Mouse (Mus musculus): Measurements from ENCODE around the gene Gm3336. TPM values are rescaled to one million over a fixed set of nuclear protein-coding genes. Genes with fewer than 3 reads are reported as not detected.

Gm3336 gene
- total RNA-seq, 1 experiment: 1.8 TPM

DNA sequence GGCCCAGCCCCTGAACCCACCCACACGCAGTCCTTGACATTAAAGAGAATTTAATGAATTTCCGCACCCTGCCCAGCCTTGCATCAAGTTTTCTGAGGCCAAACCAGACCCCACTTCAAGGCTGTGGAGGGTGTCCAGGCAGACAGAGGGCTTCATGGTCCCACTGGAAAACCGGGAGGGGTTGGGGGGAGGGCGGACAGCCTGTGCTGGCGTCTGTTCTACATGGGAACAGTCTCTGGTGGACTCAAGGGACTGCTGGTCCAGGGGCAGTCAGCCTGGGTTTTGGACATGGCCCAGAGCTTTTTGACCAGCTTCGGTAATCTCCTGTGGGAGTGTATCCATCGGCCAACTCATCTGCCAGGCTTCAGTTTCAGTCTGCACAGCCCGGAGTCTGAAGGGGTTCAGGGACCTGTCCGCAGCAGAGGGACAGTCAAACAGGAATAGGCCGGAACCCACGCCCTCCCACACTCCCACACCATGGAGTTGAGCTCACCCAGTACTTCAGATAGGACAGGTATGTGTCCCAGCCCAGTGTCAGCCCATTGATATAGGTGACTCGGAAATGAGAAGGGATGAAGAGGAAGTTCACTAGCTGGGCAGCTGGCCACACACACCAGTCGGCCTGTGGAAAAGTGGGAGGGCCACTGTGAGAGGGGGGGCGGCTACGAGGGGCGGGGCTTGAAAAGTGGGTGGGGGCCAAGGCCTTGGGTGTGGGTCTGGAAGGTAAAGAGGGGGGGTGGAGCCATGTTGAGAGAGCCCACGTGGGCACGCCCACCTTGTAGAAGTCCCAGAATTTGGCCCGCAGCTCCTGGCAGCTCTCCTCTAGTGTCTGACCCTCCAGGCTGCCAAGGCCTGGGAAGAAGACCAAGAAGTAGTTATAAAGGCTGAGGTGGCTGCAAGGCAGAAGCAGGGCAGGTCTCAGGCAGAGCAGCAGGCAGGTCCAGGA, 40.5 kb downstream of the Gm3336 start:
- H3K9me3 ChIP-seq (ENCODE audit: control insufficient read depth, insufficient read depth, low read depth, low read length): no peaks in the 10 kb centered on the region
- no peak overlapping the region for H3K9ac ChIP-seq (ENCODE audit: insufficient read depth, low read depth, low read length, poor library complexity, severe bottlenecking)
- H3K4me1 ChIP-seq (ENCODE audit: control insufficient read depth in 2 of 2, insufficient read depth in 2 of 2, low read length in 2 of 2, poor library complexity in 1 of 2): peaks cover 16 to 20% of the 10 kb centered on the region in 2 experiments
- in situ Hi-C loops (cut with MboI; ENCODE audit: low sequenced_read_pairs in 2 of 2, unreplicated experiment in 2 of 2): loop anchor here in 1 of 2 experiments (5.0 kb wide), 1 partner anchor 42 kb away; the partner anchor contains the start of gene Gm3336
- TF ChIP-seq ZNF384 (IDR thresholded peaks at IDR 0.05; ENCODE audit: low read depth, low read length): no peak
- TF ChIP-seq CHD2 (IDR thresholded peaks at IDR 0.05; ENCODE audit: low read depth, low read length): no peak
- no peak for TF ChIP-seq HCFC1 (IDR thresholded peaks at IDR 0.05; ENCODE audit: borderline replicate concordance, insufficient read depth, low read length)
- TF ChIP-seq MAFK (IDR thresholded peaks at IDR 0.05; ENCODE audit: insufficient read depth, low read depth, low read length): no peak
- no peak for TF ChIP-seq ZC3H11A (IDR thresholded peaks at IDR 0.05; ENCODE audit: borderline replicate concordance, low read depth, low read length)
- H3K4me3 ChIP-seq (ENCODE audit: insufficient read depth in 1 of 2, low read depth in 1 of 2, low read length in 2 of 2, poor library complexity in 1 of 2, severe bottlenecking in 1 of 2): no peak overlapping the region
- H3K27ac ChIP-seq (ENCODE audit: insufficient read depth, low read depth, low read length, poor library complexity, severe bottlenecking): no peak overlapping the region
- no peak for DNase-seq (ENCODE audit: low read depth, low spot score)
- H3K36me3 ChIP-seq (ENCODE audit: control insufficient read depth, insufficient read depth, low read length, poor library complexity, severe bottlenecking): peaks cover 12% of the 10 kb centered on the region; the same call in 1 of the 2 replicates

GRCm38 (mm10) chr8:70760350-70760749, 42.0 kb downstream of the Gm3336 start:
- Histone ChIP-seq H3K4me1 (ENCODE audit: control insufficient read depth in 2 of 2, insufficient read depth in 2 of 2, low read length in 2 of 2, poor library complexity in 1 of 2) (peaks cover 16 to 22% of the 10 kb centered on the region in 2 experiments), H3K9ac (ENCODE audit: insufficient read depth, low read depth, low read length, poor library complexity, severe bottlenecking) (peak overlapping the region; percentile 80), H3K27ac (ENCODE audit: insufficient read depth, low read depth, low read length, poor library complexity, severe bottlenecking) (no peak overlapping the region), H3K9me3 (ENCODE audit: control insufficient read depth, insufficient read depth, low read depth, low read length) (no peaks in the 10 kb centered on the region), H3K36me3 (ENCODE audit: control insufficient read depth, insufficient read depth, low read length, poor library complexity, severe bottlenecking) (peaks cover 21% of the 10 kb centered on the region; the same call in 1 of the 2 replicates), H3K4me3 (ENCODE audit: insufficient read depth in 1 of 2, low read depth in 1 of 2, low read length in 2 of 2, poor library complexity in 1 of 2, severe bottlenecking in 1 of 2) (peak overlapping the region; percentile 86 to 87)
- no peak for DNase-seq (ENCODE audit: low read depth, low spot score)
- in situ Hi-C loops (cut with MboI; ENCODE audit: low sequenced_read_pairs in 2 of 2, unreplicated experiment in 2 of 2): no loop called here
- TF ChIP-seq CHD2 (IDR thresholded peaks at IDR 0.05; ENCODE audit: low read depth, low read length) (no peak), HCFC1 (IDR thresholded peaks at IDR 0.05; ENCODE audit: borderline replicate concordance, insufficient read depth, low read length) (no peak), MAFK (IDR thresholded peaks at IDR 0.05; ENCODE audit: insufficient read depth, low read depth, low read length) (no peak), ZNF384 (IDR thresholded peaks at IDR 0.05; ENCODE audit: low read depth, low read length) (no peak), ZC3H11A (IDR thresholded peaks at IDR 0.05; ENCODE audit: borderline replicate concordance, low read depth, low read length) (no peak)

DNA sequence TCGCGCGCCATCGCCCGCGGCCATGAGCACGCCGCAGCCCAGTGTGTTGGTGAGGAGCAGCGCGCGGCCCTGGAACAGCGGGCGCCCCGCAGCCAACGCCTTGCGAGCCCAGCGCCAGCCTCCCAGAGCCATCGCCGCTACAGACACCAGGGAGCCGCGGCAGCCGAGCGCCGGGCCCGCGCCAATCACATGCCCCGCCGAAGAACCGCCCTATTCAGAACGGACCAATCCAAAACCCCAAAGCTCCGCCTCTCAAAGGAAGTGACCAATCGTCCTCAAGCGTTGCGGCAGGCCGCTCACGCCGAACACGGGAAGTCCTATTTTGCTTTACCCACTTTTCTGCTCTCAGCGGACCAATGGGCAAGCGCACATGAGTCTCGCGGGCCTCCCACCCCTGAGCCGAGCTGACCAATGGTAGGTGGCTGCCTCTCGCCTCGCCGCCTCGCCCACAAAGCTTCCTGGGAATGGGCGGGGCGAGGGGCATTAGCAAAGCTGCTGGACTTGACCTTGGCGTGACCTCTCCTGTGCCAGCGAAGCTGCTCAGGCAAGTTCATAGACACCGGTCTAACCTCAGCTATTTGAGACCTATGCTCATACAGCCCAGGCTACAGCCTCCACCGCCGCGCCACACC, 42.5 kb downstream of the Gm3336 start, which contains the start of gene Mpv17l2:
Mpv17l2 (minus strand) TSS at position 172 of the 632 bp plus-strand sequence.
- in situ Hi-C loops (cut with MboI; ENCODE audit: low sequenced_read_pairs in 2 of 2, unreplicated experiment in 2 of 2): no loop called here
- peak; percentile 98 for DNase-seq (ENCODE audit: low read depth, low spot score)
- Histone ChIP-seq H3K9me3 (ENCODE audit: control insufficient read depth, insufficient read depth, low read depth, low read length) (no peaks in the 10 kb centered on the region), H3K36me3 (ENCODE audit: control insufficient read depth, insufficient read depth, low read length, poor library complexity, severe bottlenecking) (peaks cover 21% of the 10 kb centered on the region; the same call in 1 of the 2 replicates), H3K27ac (ENCODE audit: insufficient read depth, low read depth, low read length, poor library complexity, severe bottlenecking) (no peak within 1 kb of the TSS; the same call in 1 of the 2 replicates), H3K4me1 (ENCODE audit: control insufficient read depth in 2 of 2, insufficient read depth in 2 of 2, low read length in 2 of 2, poor library complexity in 1 of 2) (peaks cover 16 to 20% of the 10 kb centered on the region in 2 experiments), H3K9ac (ENCODE audit: insufficient read depth, low read depth, low read length, poor library complexity, severe bottlenecking) (peak within 1 kb of the TSS; percentile 80), H3K4me3 (ENCODE audit: insufficient read depth in 1 of 2, low read depth in 1 of 2, low read length in 2 of 2, poor library complexity in 1 of 2, severe bottlenecking in 1 of 2) (peak within 1 kb of the TSS; percentile 86 to 87)
- TF ChIP-seq HCFC1 (IDR thresholded peaks at IDR 0.05; ENCODE audit: borderline replicate concordance, insufficient read depth, low read length) (peak; percentile 32; the same call in 1 of the 2 replicates), MAFK (IDR thresholded peaks at IDR 0.05; ENCODE audit: insufficient read depth, low read depth, low read length) (no peak), ZC3H11A (IDR thresholded peaks at IDR 0.05; ENCODE audit: borderline replicate concordance, low read depth, low read length) (no peak), ZNF384 (IDR thresholded peaks at IDR 0.05; ENCODE audit: low read depth, low read length) (no peak), CHD2 (IDR thresholded peaks at IDR 0.05; ENCODE audit: low read depth, low read length) (peak; percentile 82)

GRCm38 (mm10) chr8:70762118-70762517, 43.8 kb downstream of the Gm3336 start:
- H3K9ac ChIP-seq (ENCODE audit: insufficient read depth, low read depth, low read length, poor library complexity, severe bottlenecking): no peak overlapping the region
- H3K36me3 ChIP-seq (ENCODE audit: control insufficient read depth, insufficient read depth, low read length, poor library complexity, severe bottlenecking): peaks cover 21% of the 10 kb centered on the region; the same call in 1 of the 2 replicates
- no peaks in the 10 kb centered on the region for H3K9me3 ChIP-seq (ENCODE audit: control insufficient read depth, insufficient read depth, low read depth, low read length)
- no peak for TF ChIP-seq HCFC1 (IDR thresholded peaks at IDR 0.05; ENCODE audit: borderline replicate concordance, insufficient read depth, low read length)
- TF ChIP-seq MAFK (IDR thresholded peaks at IDR 0.05; ENCODE audit: insufficient read depth, low read depth, low read length): no peak
- no peak for TF ChIP-seq CHD2 (IDR thresholded peaks at IDR 0.05; ENCODE audit: low read depth, low read length)
- no peak for TF ChIP-seq ZNF384 (IDR thresholded peaks at IDR 0.05; ENCODE audit: low read depth, low read length)
- no peak for TF ChIP-seq ZC3H11A (IDR thresholded peaks at IDR 0.05; ENCODE audit: borderline replicate concordance, low read depth, low read length)
- H3K4me1 ChIP-seq (ENCODE audit: control insufficient read depth in 2 of 2, insufficient read depth in 2 of 2, low read length in 2 of 2, poor library complexity in 1 of 2): peaks cover 16 to 22% of the 10 kb centered on the region in 2 experiments
- no peak overlapping the region for H3K27ac ChIP-seq (ENCODE audit: insufficient read depth, low read depth, low read length, poor library complexity, severe bottlenecking)
- DNase-seq (ENCODE audit: low read depth, low spot score): no peak
- H3K4me3 ChIP-seq (ENCODE audit: insufficient read depth in 1 of 2, low read depth in 1 of 2, low read length in 2 of 2, poor library complexity in 1 of 2, severe bottlenecking in 1 of 2): no peak overlapping the region
- in situ Hi-C loops (cut with MboI; ENCODE audit: low sequenced_read_pairs in 2 of 2, unreplicated experiment in 2 of 2): no loop called here

Measured in ES-E14 (cell line).